ENCODE assay signal across 8 mouse cellular contexts in the genomic region with DNA sequence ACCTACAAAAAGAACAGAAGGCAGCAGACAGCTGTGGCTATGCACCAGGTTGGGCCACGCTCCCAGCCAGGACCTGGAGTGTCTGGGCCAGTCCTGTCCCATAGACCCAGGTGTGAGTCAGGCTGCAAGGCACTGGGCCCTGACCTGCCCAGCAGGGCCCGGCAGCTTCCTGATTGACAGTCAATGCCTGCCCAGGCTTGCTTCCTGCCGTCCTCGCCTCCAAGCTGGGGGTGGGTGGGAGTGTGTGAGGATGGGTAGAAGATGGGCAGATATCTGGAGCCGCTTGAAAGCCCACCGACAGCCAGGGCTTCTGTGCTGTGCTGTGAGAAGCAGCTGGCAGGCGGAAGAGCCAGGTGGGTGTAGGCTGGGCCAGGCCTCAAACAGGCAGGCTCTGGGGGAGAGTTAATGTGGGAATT. TPM values are rescaled to one million over a fixed set of nuclear protein-coding genes. Genes with fewer than 3 reads are reported as not detected.
DNase-seq lines count a peak whose midpoint lies in the region; TF ChIP-seq lines count a peak whose summit lies in the region.

No protein-coding gene starts in this region.

- peaks cover 12% of the 10 kb centered on the region; the same call in 1 of the 2 replicates for H3K36me3 ChIP-seq in midbrain, embryonic 10.5 days
- H3K36me3 ChIP-seq in thymus, adult 2 months (ENCODE audit: control insufficient read depth, insufficient read depth, low read length), result no peaks in the 10 kb centered on the region

- WGBS in midbrain, embryonic 10.5 days, result 45% methylated on average over 7 of the region's 7 CpGs
- 11% methylated on average over 7 of the region's 7 CpGs for WGBS in thymus, adult 2 months

- peak; percentile 95 for DNase-seq in heart, adult 11 months
- no peak for DNase-seq in heart, adult 8-10 months (ENCODE audit: low spot score)
- peak; percentile 62 for DNase-seq in cerebellum, adult 8-10 months
- DNase-seq in frontal cortex, postnatal 10 days (ENCODE audit: low spot score in 2 of 2), result peak; percentile 45 to 63
- peak; percentile 61 for DNase-seq in kidney, postnatal 14 days
- DNase-seq in midbrain, embryonic 10.5 days (ENCODE audit: low spot score), result peak; percentile 44
- DNase-seq in thymus, adult 2 months, result peak; percentile 54
- DNase-seq in testis, postnatal 14 days (ENCODE audit: low spot score), result no peak

- H3K4me3 ChIP-seq in midbrain, embryonic 10.5 days, result peak overlapping the region; percentile 39
- H3K4me3 ChIP-seq in thymus, adult 2 months (ENCODE audit: control insufficient read depth, insufficient read depth, low read length), result no peak overlapping the region

- peak overlapping the region; percentile 91 for H3K27ac ChIP-seq in midbrain, embryonic 10.5 days (replicated peaks)
- peak overlapping the region; percentile 64 for H3K27ac ChIP-seq in thymus, adult 2 months (ENCODE audit: control insufficient read depth, insufficient read depth, low read length)

- H3K27me3 ChIP-seq in midbrain, embryonic 10.5 days (ENCODE audit: low read depth, poor library complexity, severe bottlenecking), result no peaks in the 10 kb centered on the region
- H3K27me3 ChIP-seq in thymus, adult 2 months (ENCODE audit: control insufficient read depth, insufficient read depth, low read length), result no peaks in the 10 kb centered on the region

- TF ChIP-seq POLR2A in thymus, adult 2 months (IDR thresholded peaks at IDR 0.05; ENCODE audit: control insufficient read depth, extremely low read depth, insufficient read depth, low read length, poor library complexity), result no peak

- H3K9me3 ChIP-seq in midbrain, embryonic 10.5 days (replicated peaks), result no peaks in the 10 kb centered on the region

- TF ChIP-seq CTCF in thymus, adult 2 months (IDR thresholded peaks at IDR 0.05; ENCODE audit: borderline replicate concordance, control insufficient read depth, extremely low read depth, insufficient read depth, low read length, poor library complexity), result no peak

- H3K4me1 ChIP-seq in midbrain, embryonic 10.5 days, result peaks cover 84% of the 10 kb centered on the region
- peaks cover 73% of the 10 kb centered on the region for H3K4me1 ChIP-seq in thymus, adult 2 months (replicated peaks; ENCODE audit: control insufficient read depth, insufficient read depth, low read length)

RNA-seq across cellular contexts. Expression of a gene that starts 24.2 kb away (rescaled TPM):
- total RNA-seq in heart, adult 8-10 months (2022), result 10 to 100 TPM; 83.5 to 94.1 (median 89.2) TPM
- polyA plus RNA-seq in midbrain, embryonic 10.5 days (2016; fragmentation: Nextera tagmentation; extraction: Ambion mirVana), result 41.5 and 57.6 TPM in 2 replicates
- 104 and 134 TPM in 2 replicates for polyA plus RNA-seq in thymus, adult 2 months (2012; rRNA removed)

Comparison
In these comparisons a context has a peak if more than half of its experiments do, and no peak if none do; other contexts are left out.
1. DNase-seq: peak in heart, adult 11 months (single experiment), cerebellum, adult 8-10 months (single experiment), frontal cortex, postnatal 10 days (2 of 2), kidney, postnatal 14 days (single experiment), midbrain, embryonic 10.5 days (single experiment) and thymus, adult 2 months (single experiment); none in heart, adult 8-10 months (single experiment) and testis, postnatal 14 days (single experiment).